Mouse (Mus musculus) heart, embryonic 11.5 days (tissue): ENCODE results near the gene Nit1. TPM values are rescaled to one million over a fixed set of nuclear protein-coding genes. Genes with fewer than 3 reads are reported as not detected.
"Not testable (repeated sequence)": the region's sequence is repeated elsewhere in the genome, so short reads cannot be mapped to it uniquely, and the experiment has no call there.

Source experiments
- ATAC-seq: fragments of 200-750 bp; cut with Nextera tagmentation; replicated peaks from 2 replicates; pipeline ENCODE4 v1.8.0; 2017; ENCODE audit warnings: moderate library complexity; ENCODE audit not compliant: insufficient number of reproducible peaks, low FRiP score, low TSS enrichment
- H3K27ac ChIP-seq: fragments of 300-500 bp; sonication (generic); 2 replicates; pipeline ENCODE4 v1.5.1; 2014; ENCODE audit warnings: mild to moderate bottlenecking, low read depth, low read length
- H3K27me3 ChIP-seq: fragments of 300-500 bp; sonication (generic); 2 replicates; pipeline ENCODE4 v1.6.1; 2014; ENCODE audit warnings: mild to moderate bottlenecking, low read length, mixed read lengths; ENCODE audit not compliant: control insufficient read depth, insufficient read depth
- H3K36me3 ChIP-seq: fragments of 300-500 bp; sonication (generic); 2 replicates; pipeline ENCODE4 v1.6.1; 2014; ENCODE audit warnings: mild to moderate bottlenecking, low read length, moderate library complexity, mixed read lengths; ENCODE audit not compliant: control insufficient read depth, insufficient read depth
- H3K4me1 ChIP-seq: fragments of 300-500 bp; sonication (generic); 2 replicates; pipeline ENCODE4 v1.6.1; 2014; ENCODE audit warnings: low read length; ENCODE audit not compliant: control insufficient read depth, insufficient read depth
- H3K4me2 ChIP-seq: fragments of 300-500 bp; sonication (generic); 2 replicates; pipeline ENCODE4 v1.6.1; 2014; ENCODE audit warnings: mild to moderate bottlenecking, moderate library complexity
- H3K4me3 ChIP-seq: fragments of 300-500 bp; sonication (generic); 2 replicates; pipeline ENCODE4 v1.5.1; 2014; ENCODE audit warnings: low read depth, low read length
- H3K9ac ChIP-seq: fragments of 300-500 bp; sonication (generic); 2 replicates; pipeline ENCODE4 v1.6.1; 2014; ENCODE audit warnings: mild to moderate bottlenecking, low read depth, low read length, moderate library complexity
- H3K9me3 ChIP-seq: fragments of 300-500 bp; sonication (generic); replicated peaks from 2 replicates; pipeline ENCODE4 v1.6.1; 2016; ENCODE audit warnings: low read length; ENCODE audit not compliant: control insufficient read depth
- WGBS: fragments of 180-500 bp; shearing (Covaris S2); extraction: QIAGEN DNeasy Blood & Tissue Kit; methylation state at CpG from one replicate; pipeline ENCODE4 v1.1.7; 2014; ENCODE audit not compliant: insufficient replicate concordance; 5-methylcytosine and 5-hydroxymethylcytosine counted together
- polyA plus RNA-seq: library from polyadenylated mRNA; unstranded; fragments of >200 nt; fragmentation: Nextera tagmentation; extraction: Ambion mirVana; gene quantifications from 2 replicates; pipeline ENCODE4 v1.2.1, GENCODE M21; 2014

The Nit1 gene
- polyA plus RNA-seq, 1 experiment from 2014 or later = 30.9 TPM

- Histone ChIP-seq H3K36me3 (peaks cover 3% of the 10 kb centered on the region; the same call in 1 of the 2 replicates), H3K27ac (no peak overlapping the region), H3K9ac (no peak overlapping the region), H3K27me3 (no peaks in the 10 kb centered on the region), H3K4me3 (no peak overlapping the region), H3K4me1 (no peaks in the 10 kb centered on the region; the same call in 1 of the 2 replicates), H3K9me3 (no peaks in the 10 kb centered on the region), H3K4me2 (no peak overlapping the region)
- no peak for ATAC-seq
- WGBS = 70% methylated on average over 1 of the region's 1 CpGs
Measured at GRCm38 (mm10) chr1:171322012-171322411, 23.4 kb downstream of the Nit1 start.

- no peak overlapping the region for H3K27ac ChIP-seq
- H3K4me3 ChIP-seq = no peak overlapping the region
- H3K36me3 ChIP-seq = peaks cover 3% of the 10 kb centered on the region; the same call in 1 of the 2 replicates
- no peak for ATAC-seq
- no peaks in the 10 kb centered on the region for H3K27me3 ChIP-seq
- H3K9me3 ChIP-seq = no peaks in the 10 kb centered on the region
- no peak overlapping the region for H3K9ac ChIP-seq
- no peak overlapping the region for H3K4me2 ChIP-seq
- H3K4me1 ChIP-seq = no peaks in the 10 kb centered on the region; the same call in 1 of the 2 replicates
Measured at GRCm38 (mm10) chr1:171321415-171321814, 24.0 kb downstream of the Nit1 start.

- Histone ChIP-seq H3K9me3 (no peaks in the 10 kb centered on the region; the same call in 1 of the 2 replicates), H3K27ac (no peak overlapping the region), H3K36me3 (peaks cover 3% of the 10 kb centered on the region; the same call in 1 of the 2 replicates), H3K4me3 (peak overlapping the region; percentile 25), H3K4me2 (peak overlapping the region; percentile 57), H3K27me3 (no peaks in the 10 kb centered on the region), H3K9ac (peak overlapping the region; percentile 56; the same call in 1 of the 2 replicates), H3K4me1 (no peaks in the 10 kb centered on the region)
- 15% methylated on average over 5 of the region's 5 CpGs for WGBS
- no peak for ATAC-seq
Measured at GRCm38 (mm10) chr1:171320151-171320550, 25.3 kb downstream of the Nit1 start.

GRCm38 (mm10) chr1:171319748-171320147 is 25.7 kb downstream of the Nit1 start:
- Histone ChIP-seq H3K9me3 (no peaks in the 10 kb centered on the region; the same call in 1 of the 2 replicates), H3K4me3 (peak overlapping the region; percentile 25), H3K4me2 (peak overlapping the region; percentile 57), H3K9ac (0 out of 2 replicates have a peak overlapping the region, but pooled peaks have one; percentile 56), H3K27me3 (no peaks in the 10 kb centered on the region), H3K27ac (no peak overlapping the region), H3K4me1 (no peaks in the 10 kb centered on the region), H3K36me3 (no peaks in the 10 kb centered on the region)
- WGBS = 18% methylated on average over 7 of the region's 7 CpGs
- ATAC-seq = no peak

GRCm38 (mm10) chr1:171309321-171309720 is 36.1 kb downstream of the Nit1 start:
- no peak overlapping the region for H3K4me3 ChIP-seq
- H3K4me2 ChIP-seq = no peak overlapping the region
- 78% methylated on average over 2 of the region's 2 CpGs for WGBS
- H3K36me3 ChIP-seq = no peaks in the 10 kb centered on the region
- no peak overlapping the region for H3K27ac ChIP-seq
- H3K9me3 ChIP-seq = no peaks in the 10 kb centered on the region
- ATAC-seq = no peak
- H3K4me1 ChIP-seq = no peaks in the 10 kb centered on the region
- no peaks in the 10 kb centered on the region for H3K27me3 ChIP-seq
- no peak overlapping the region for H3K9ac ChIP-seq

GRCm38 (mm10) chr1:171306157-171306556 is 39.3 kb downstream of the Nit1 start:
- not testable (repeated sequence) for H3K4me1 ChIP-seq, H3K4me3 ChIP-seq, H3K4me2 ChIP-seq, ATAC-seq, H3K36me3 ChIP-seq, H3K9me3 ChIP-seq, H3K9ac ChIP-seq, H3K27me3 ChIP-seq, H3K27ac ChIP-seq
- 73% methylated on average over 5 of the region's 5 CpGs for WGBS

GRCm38 (mm10) chr1:171298226-171298625 is 47.2 kb downstream of the Nit1 start:
- H3K36me3 ChIP-seq = no peaks in the 10 kb centered on the region
- WGBS = 46% methylated on average over 3 of the region's 3 CpGs
- H3K4me2 ChIP-seq = no peak overlapping the region
- H3K9ac ChIP-seq = no peak overlapping the region
- no peak for ATAC-seq
- no peaks in the 10 kb centered on the region for H3K27me3 ChIP-seq
- H3K4me1 ChIP-seq = peaks cover 7% of the 10 kb centered on the region
- no peaks in the 10 kb centered on the region for H3K9me3 ChIP-seq
- H3K4me3 ChIP-seq = no peak overlapping the region
- no peak overlapping the region for H3K27ac ChIP-seq

- Histone ChIP-seq H3K4me2 (peak overlapping the region; percentile 91), H3K9ac (peak overlapping the region; percentile 96), H3K36me3 (no peaks in the 10 kb centered on the region), H3K4me1 (peaks cover 8% of the 10 kb centered on the region), H3K9me3 (no peaks in the 10 kb centered on the region), H3K27ac (peak overlapping the region; percentile 95), H3K4me3 (peak overlapping the region; percentile 82), H3K27me3 (no peaks in the 10 kb centered on the region)
- no peak for ATAC-seq
- 12% methylated on average over 3 of the region's 3 CpGs for WGBS
Measured at GRCm38 (mm10) chr1:171295063-171295402, 50.4 kb downstream of the Nit1 start.

GRCm38 (mm10) chr1:171294298-171295062 is 51.0 kb downstream of the Nit1 start, which contains the start of gene Ufc1:
Gene Ufc1, minus strand, starts transcription at chr1:171295024.
- Histone ChIP-seq H3K9me3 (no peaks in the 10 kb centered on the region), H3K9ac (peak within 1 kb of the TSS; percentile 96), H3K4me1 (peaks cover 8% of the 10 kb centered on the region), H3K27ac (peak within 1 kb of the TSS; percentile 95), H3K4me3 (peak within 1 kb of the TSS; percentile 82), H3K27me3 (no peaks in the 10 kb centered on the region), H3K36me3 (no peaks in the 10 kb centered on the region), H3K4me2 (peak within 1 kb of the TSS; percentile 91)
- WGBS = under 1% methylated on average over 42 of the region's 42 CpGs
- peak; percentile 71 for ATAC-seq
